Mouse (Mus musculus): ENCODE results near the gene Snrnp48.

Snrnp48 gene

GRCm38 (mm10) chr13:38258901-38259300, 54.2 kb downstream of the Snrnp48 start:
- no peak for DNase-seq (ENCODE audit: low read depth, low spot score)

- DNase-seq (ENCODE audit: low read depth, low spot score): no peak
Observed at GRCm38 (mm10) chr13:38269055-38269692, 64.4 kb downstream of the Snrnp48 start.

- DNase-seq (ENCODE audit: low read depth, low spot score): no peak
Observed at GRCm38 (mm10) chr13:38272624-38273023, 67.9 kb downstream of the Snrnp48 start.

Measured in CD4-positive helper T cell, adult 2 months (primary cell).